25 mouse cellular contexts compared by ENCODE assay signal in genomic region chr2:141983664-141984395, GRCm38 (mm10).
DNase-seq lines count a peak whose midpoint lies in the region; ATAC-seq lines count a peak whose summit lies in the region.
"Had no signal": no experiment of that assay in that cellular context is flagged by ENCODE, and none has a peak within 500 bp of the region (broad histone marks: within the 10 kb centered on the region; RNA-seq: fewer than 3 reads in every experiment).

No protein-coding gene starts in this region.

- no peak overlapping the region for H3K27ac ChIP-seq in forebrain, embryonic 13.5 days
- H3K27ac ChIP-seq in forebrain, embryonic 10.5 days: no peak overlapping the region
- H3K27ac ChIP-seq: hindbrain, embryonic 14.5 days; limb, embryonic 10.5 days; limb, embryonic 15.5 days; liver, embryonic 15.5 days had no signal

- no peak overlapping the region for H3K4me3 ChIP-seq in forebrain, embryonic 13.5 days
- no peak overlapping the region for H3K4me3 ChIP-seq in forebrain, embryonic 10.5 days
- H3K4me3 ChIP-seq: erythroblast, embryonic 14.5 days; heart, embryonic 12.5 days; limb, embryonic 10.5 days; limb, embryonic 15.5 days; liver, embryonic 15.5 days had no signal

- no peak overlapping the region for H3K4me2 ChIP-seq in forebrain, embryonic 13.5 days
- H3K4me2 ChIP-seq: heart, embryonic 12.5 days; hindbrain, embryonic 14.5 days; limb, embryonic 15.5 days; liver, embryonic 15.5 days; lung, embryonic 14.5 days; midbrain, embryonic 11.5 days had no signal

- peak; percentile 55 for ATAC-seq in forebrain, embryonic 13.5 days
- no peak for ATAC-seq in inflammation-experienced regulatory T-cells, adult 6 months
- ATAC-seq: forebrain, postnatal 0 days; midbrain, embryonic 16.5 days had no signal

- H3K36me3 ChIP-seq in forebrain, embryonic 13.5 days (ENCODE audit: poor library complexity, severe bottlenecking): no peaks in the 10 kb centered on the region
- no peaks in the 10 kb centered on the region for H3K36me3 ChIP-seq in forebrain, embryonic 10.5 days (replicated peaks)
- H3K36me3 ChIP-seq: heart, embryonic 12.5 days; limb, embryonic 10.5 days; limb, embryonic 15.5 days; liver, embryonic 15.5 days had no signal

- WGBS in forebrain, embryonic 13.5 days: 77% methylated on average over 7 of the region's 7 CpGs
- WGBS in forebrain, embryonic 10.5 days: 90% methylated on average over 7 of the region's 7 CpGs

- no peaks in the 10 kb centered on the region for H3K9me3 ChIP-seq in forebrain, embryonic 13.5 days (replicated peaks)
- no peaks in the 10 kb centered on the region for H3K9me3 ChIP-seq in forebrain, embryonic 10.5 days
- H3K9me3 ChIP-seq: heart, embryonic 12.5 days; limb, embryonic 10.5 days; limb, embryonic 15.5 days; liver, embryonic 15.5 days had no signal

- H3K4me1 ChIP-seq in forebrain, embryonic 13.5 days: 0 out of 2 replicates have a peak, but pooled peaks cover 3% of the 10 kb centered on the region
- no peaks in the 10 kb centered on the region for H3K4me1 ChIP-seq in forebrain, embryonic 10.5 days
- H3K4me1 ChIP-seq: heart, embryonic 12.5 days; limb, embryonic 10.5 days; limb, embryonic 15.5 days; liver, embryonic 15.5 days had no signal

- no peak for DNase-seq in forebrain, embryonic 10.5 days (ENCODE audit: extremely low spot score, low spot score)
- DNase-seq in heart, adult 8-10 months (ENCODE audit: low spot score): peak; percentile 1
- DNase-seq in heart, postnatal 36 days: no peak
- DNase-seq in MN1 (ENCODE audit: low spot score) (peak; percentile 36), adipocyte (ENCODE audit: low spot score) (peak; percentile 7)
- no peak for DNase-seq in embryo, embryonic 10.5 days (ENCODE audit: low spot score)
- DNase-seq: adrenal gland, postnatal 14 days; cerebellum, adult 9-11 months; forebrain, postnatal 0 days; gastrocnemius, postnatal 14 days; kidney, adult 11 months; kidney, postnatal 14 days; layer of hippocampus, adult 9-11 months; lung, embryonic 14.5 days; spleen, adult 18-20 months had no signal

- intact Hi-C loops in heart, postnatal 36 days (cut with DNase I): no loop called here

- no peaks in the 10 kb centered on the region for H3K27me3 ChIP-seq in forebrain, embryonic 13.5 days
- H3K27me3 ChIP-seq in forebrain, embryonic 10.5 days (ENCODE audit: poor library complexity, severe bottlenecking): no peaks in the 10 kb centered on the region
- H3K27me3 ChIP-seq: heart, embryonic 12.5 days; limb, embryonic 15.5 days; liver, embryonic 15.5 days had no signal

- no peak overlapping the region for H3K9ac ChIP-seq in forebrain, embryonic 13.5 days
- H3K9ac ChIP-seq: forebrain, postnatal 0 days; heart, embryonic 12.5 days; hindbrain, embryonic 14.5 days; limb, embryonic 15.5 days; liver, embryonic 15.5 days; lung, embryonic 14.5 days had no signal

Comparison
In these comparisons a context has a peak if more than half of its experiments do, and no peak if none do; other contexts are left out.
1. DNase-seq: peak in heart, adult 8-10 months (single experiment), MN1 (single experiment) and adipocyte (single experiment); none in forebrain, embryonic 10.5 days (single experiment), heart, postnatal 36 days (0 of 2) and embryo, embryonic 10.5 days (single experiment).